Mouse (Mus musculus) testis, adult 2 months (tissue): ENCODE measurements at regions not wholly inside any gene's neighbourhood (a gene's known extent, or its start where the extent isn't known, plus 50 kb on each side); places are given as distances from the start of the nearest gene placed in this dataset.

Experiments
- H3K27ac ChIP-seq: fragments of 200-500 bp; 2 replicates; pipeline ENCODE4 v1.5.1; 2012; ENCODE audit warnings: low read depth, low read length; ENCODE audit not compliant: control insufficient read depth, insufficient read depth
- H3K27me3 ChIP-seq: fragments of 200-500 bp; 2 replicates; pipeline ENCODE4 v1.6.1; 2012; ENCODE audit warnings: mild to moderate bottlenecking, low read length, moderate library complexity; ENCODE audit not compliant: control insufficient read depth, insufficient read depth
- H3K36me3 ChIP-seq: fragments of 200-500 bp; 2 replicates; pipeline ENCODE4 v1.6.1; 2012; ENCODE audit warnings: mild to moderate bottlenecking, low read length; ENCODE audit not compliant: control insufficient read depth, insufficient read depth
- H3K4me1 ChIP-seq: fragments of 200-500 bp; 2 replicates; pipeline ENCODE4 v1.6.1; 2012; ENCODE audit warnings: low read length; ENCODE audit not compliant: control insufficient read depth, insufficient read depth
- H3K4me3 ChIP-seq: fragments of 200-500 bp; 2 replicates; pipeline ENCODE4 v1.5.1; 2012; ENCODE audit warnings: low read depth, mild to moderate bottlenecking, low read length, moderate library complexity, mixed read lengths; ENCODE audit not compliant: control insufficient read depth
- CTCF ChIP-seq: fragments of 200-500 bp; IDR thresholded peaks from 2 replicates; pipeline ENCODE4 v1.5.1; 2012; ENCODE audit warnings: low read depth, mild to moderate bottlenecking, inconsistent platforms, low read length, moderate library complexity; ENCODE audit not compliant: control insufficient read depth, insufficient read depth, insufficient replicate concordance
- POLR2A ChIP-seq: fragments of 200-500 bp; IDR thresholded peaks from 2 replicates; pipeline ENCODE4 v1.6.1; 2012; ENCODE audit warnings: low read depth, mild to moderate bottlenecking, inconsistent platforms, low read length, moderate library complexity; ENCODE audit not compliant: control insufficient read depth

- no peaks in the 10 kb centered on the region for H3K27me3 ChIP-seq
- H3K4me3 ChIP-seq, result no peak overlapping the region
- TF ChIP-seq POLR2A (no peak), CTCF (no peak)
- no peak overlapping the region for H3K27ac ChIP-seq
- no peaks in the 10 kb centered on the region for H3K36me3 ChIP-seq
- H3K4me1 ChIP-seq, result no peaks in the 10 kb centered on the region
Measured at GRCm38 (mm10) chr8:18536059-18536458, 442.0 kb downstream of the Defb40 start.

- no peaks in the 10 kb centered on the region for H3K27me3 ChIP-seq
- H3K36me3 ChIP-seq, result no peaks in the 10 kb centered on the region
- TF ChIP-seq CTCF (no peak), POLR2A (no peak)
- no peak overlapping the region for H3K4me3 ChIP-seq
- no peaks in the 10 kb centered on the region for H3K4me1 ChIP-seq
- H3K27ac ChIP-seq, result no peak overlapping the region
Measured at GRCm38 (mm10) chr8:18528120-18528519, 449.9 kb downstream of the Defb40 start.

- no peaks in the 10 kb centered on the region for H3K36me3 ChIP-seq
- H3K4me3 ChIP-seq, result no peak overlapping the region
- H3K27ac ChIP-seq, result no peak overlapping the region
- TF ChIP-seq CTCF, result no peak
- TF ChIP-seq POLR2A, result no peak
- no peaks in the 10 kb centered on the region for H3K4me1 ChIP-seq
- no peaks in the 10 kb centered on the region for H3K27me3 ChIP-seq
Measured at GRCm38 (mm10) chr8:18512409-18512808, 465.6 kb downstream of the Defb40 start.

- no peaks in the 10 kb centered on the region for H3K36me3 ChIP-seq
- TF ChIP-seq CTCF (no peak), POLR2A (no peak)
- no peaks in the 10 kb centered on the region for H3K4me1 ChIP-seq
- H3K27me3 ChIP-seq, result no peaks in the 10 kb centered on the region
- H3K4me3 ChIP-seq, result no peak overlapping the region
- no peak overlapping the region for H3K27ac ChIP-seq
Measured at GRCm38 (mm10) chr8:18506158-18507022, 471.7 kb downstream of the Defb40 start.

DNA sequence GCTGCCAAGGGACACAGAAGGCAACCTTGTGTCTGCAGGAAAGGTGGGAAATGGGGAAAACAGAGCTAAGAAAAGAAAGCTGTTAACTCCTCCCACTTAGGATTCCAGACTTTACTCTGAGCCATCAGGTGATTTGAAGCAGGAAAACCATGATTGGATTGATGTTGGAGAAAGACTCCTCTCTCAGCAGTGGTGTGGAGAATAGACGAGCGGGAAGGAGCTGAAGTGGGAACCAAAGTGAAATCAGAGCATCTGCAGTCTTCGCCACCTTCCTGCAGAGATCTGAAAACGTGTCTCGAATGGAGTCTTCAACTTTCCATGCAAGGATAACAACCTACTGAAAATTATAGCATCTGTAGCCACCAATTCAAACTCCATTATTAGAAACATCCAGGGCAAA lies 487.4 kb downstream of the Defb40 start:
- H3K36me3 ChIP-seq, result no peaks in the 10 kb centered on the region
- no peak overlapping the region for H3K27ac ChIP-seq
- no peaks in the 10 kb centered on the region for H3K27me3 ChIP-seq
- H3K4me3 ChIP-seq, result no peak overlapping the region
- H3K4me1 ChIP-seq, result no peaks in the 10 kb centered on the region
- TF ChIP-seq CTCF (no peak), POLR2A (no peak)

DNA sequence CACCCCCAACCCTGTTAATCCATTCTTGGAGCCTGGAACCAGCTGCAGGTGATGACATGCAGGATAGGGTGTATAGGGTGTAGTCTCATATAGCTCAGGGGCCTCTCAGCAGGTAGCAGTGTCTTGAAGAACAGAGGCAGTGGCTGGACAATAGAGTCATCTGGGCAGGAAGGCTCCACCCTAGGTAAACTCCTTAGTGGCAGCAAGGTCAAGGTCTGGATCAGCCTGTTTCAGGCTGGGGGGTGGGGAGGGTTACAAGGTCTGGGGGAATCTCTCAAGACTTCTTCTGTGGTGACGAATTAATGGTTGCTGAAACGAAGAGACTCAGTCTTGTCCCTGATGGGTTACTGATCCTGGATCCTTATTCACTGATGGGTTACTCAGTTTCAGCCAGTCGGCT lies 498.0 kb downstream of the Defb40 start:
- Histone ChIP-seq H3K27ac (no peak overlapping the region), H3K36me3 (no peaks in the 10 kb centered on the region), H3K4me3 (no peak overlapping the region), H3K27me3 (no peaks in the 10 kb centered on the region), H3K4me1 (no peaks in the 10 kb centered on the region)
- no peak for TF ChIP-seq CTCF
- no peak for TF ChIP-seq POLR2A

DNA sequence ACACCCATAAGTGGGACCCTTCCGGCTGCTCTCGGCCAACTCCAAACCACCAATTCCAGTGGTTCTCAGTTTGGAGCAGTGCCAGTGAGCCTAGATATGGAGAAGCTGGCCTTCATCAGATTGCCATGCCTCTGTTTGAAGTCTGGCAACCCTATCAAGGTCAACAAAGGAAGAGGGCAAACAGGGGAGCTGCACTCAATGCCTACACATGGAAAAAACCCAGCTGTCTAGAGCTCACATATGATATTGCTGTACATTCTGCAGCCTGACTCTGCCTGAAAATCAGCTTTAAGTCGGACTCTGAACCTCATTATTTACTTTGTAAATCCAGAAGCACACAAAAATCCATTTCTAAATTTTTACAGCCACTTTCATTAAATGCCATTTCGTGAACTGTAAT lies 499.9 kb downstream of the Defb40 start:
- Histone ChIP-seq H3K27ac (no peak overlapping the region), H3K27me3 (no peaks in the 10 kb centered on the region), H3K4me3 (no peak overlapping the region), H3K4me1 (no peaks in the 10 kb centered on the region), H3K36me3 (no peaks in the 10 kb centered on the region)
- no peak for TF ChIP-seq POLR2A
- TF ChIP-seq CTCF, result no peak
